Mouse (Mus musculus): ENCODE data around the gene Etnk2.

Gene Etnk2

GRCm38 (mm10) chr1:133416472-133416871, 53.1 kb downstream of the Etnk2 start:
- in situ Hi-C loops (cut with MboI, MseI): no loop called here

GRCm38 (mm10) chr1:133417113-133417512, 53.7 kb downstream of the Etnk2 start:
- in situ Hi-C loops (cut with MboI, MseI): no loop called here

GRCm38 (mm10) chr1:133417539-133417938, 54.2 kb downstream of the Etnk2 start:
- in situ Hi-C loops (cut with MboI, MseI): no loop called here

GRCm38 (mm10) chr1:133418164-133418800, 54.9 kb downstream of the Etnk2 start:
- in situ Hi-C loops (cut with MboI, MseI): no loop called here

GRCm38 (mm10) chr1:133419178-133419834, 55.9 kb downstream of the Etnk2 start:
- in situ Hi-C loops (cut with MboI, MseI): no loop called here

- in situ Hi-C loops (cut with MboI, MseI): no loop called here
Measured at GRCm38 (mm10) chr1:133420491-133420890, 57.1 kb downstream of the Etnk2 start.

GRCm38 (mm10) chr1:133421061-133421460, 57.7 kb downstream of the Etnk2 start:
- in situ Hi-C loops (cut with MboI, MseI): no loop called here

- in situ Hi-C loops (cut with MboI, MseI): no loop called here
Measured at GRCm38 (mm10) chr1:133421975-133422570, 58.7 kb downstream of the Etnk2 start.

GRCm38 (mm10) chr1:133422615-133423161, 59.3 kb downstream of the Etnk2 start:
- in situ Hi-C loops (cut with MboI, MseI): no loop called here

- in situ Hi-C loops (cut with MboI, MseI): no loop called here
Measured at GRCm38 (mm10) chr1:133423166-133423542, 59.8 kb downstream of the Etnk2 start.

- in situ Hi-C loops (cut with MboI, MseI): no loop called here
Measured at GRCm38 (mm10) chr1:133423543-133424480, 60.4 kb downstream of the Etnk2 start, which contains the start of gene Sox13. Gene Sox13, minus strand, starts transcription at chr1:133424377.

GRCm38 (mm10) chr1:133424547-133425140, 61.3 kb downstream of the Etnk2 start:
- in situ Hi-C loops (cut with MboI, MseI): no loop called here

All from regulatory T cell (primary cell).